Mouse (Mus musculus): Measurements from ENCODE around the gene Gm10337. TPM values are rescaled to one million over a fixed set of nuclear protein-coding genes. Genes with fewer than 3 reads are reported as not detected.
A peak's percentile ranks its signal among the peaks of the same experiment; 100 is the strongest.

Gm10337 gene
- 5.2 and 9.0 TPM in 2 replicates for polyA plus RNA-seq (2015; fragmentation: Nextera tagmentation; extraction: Ambion mirVana)

DNA sequence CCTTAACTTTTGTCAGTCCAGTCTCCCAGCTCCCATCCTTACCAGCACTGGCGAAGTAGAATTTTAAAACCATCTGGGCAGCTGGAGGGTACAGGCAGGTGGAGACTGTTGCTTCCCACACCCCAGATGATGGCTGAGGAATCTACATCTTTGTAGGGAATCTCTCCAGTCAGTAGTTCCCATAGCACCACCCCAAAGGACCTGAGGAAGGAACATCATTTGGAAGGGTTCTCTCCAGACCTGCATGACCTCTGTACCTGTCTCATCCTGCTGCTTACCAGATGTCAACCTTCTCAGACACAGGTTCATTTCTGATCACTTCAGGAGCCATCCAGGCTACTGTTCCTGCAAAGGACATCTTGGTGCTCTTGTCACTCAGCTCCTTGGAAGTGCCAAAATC, at the start of gene Gm10337:
TSS of gene Gm10337 (plus strand) at position 276 of the 400 bp plus-strand sequence.
- peaks cover 81% of the 10 kb centered on the region for H3K36me3 ChIP-seq
- H3K9me3 ChIP-seq = no peaks in the 10 kb centered on the region
- H3K27me3 ChIP-seq = no peaks in the 10 kb centered on the region
- H3K27ac ChIP-seq = no peak within 1 kb of the TSS
- no peak within 1 kb of the TSS for H3K4me3 ChIP-seq
- no peak for ATAC-seq (ENCODE audit: insufficient number of reproducible peaks, insufficient read depth, low FRiP score, low TSS enrichment, low read depth)
- WGBS = 88% methylated on average over 1 of the region's 1 CpGs
- H3K4me2 ChIP-seq = no peak within 1 kb of the TSS
- no peak within 1 kb of the TSS for H3K9ac ChIP-seq
- H3K4me1 ChIP-seq = no peaks in the 10 kb centered on the region

DNA sequence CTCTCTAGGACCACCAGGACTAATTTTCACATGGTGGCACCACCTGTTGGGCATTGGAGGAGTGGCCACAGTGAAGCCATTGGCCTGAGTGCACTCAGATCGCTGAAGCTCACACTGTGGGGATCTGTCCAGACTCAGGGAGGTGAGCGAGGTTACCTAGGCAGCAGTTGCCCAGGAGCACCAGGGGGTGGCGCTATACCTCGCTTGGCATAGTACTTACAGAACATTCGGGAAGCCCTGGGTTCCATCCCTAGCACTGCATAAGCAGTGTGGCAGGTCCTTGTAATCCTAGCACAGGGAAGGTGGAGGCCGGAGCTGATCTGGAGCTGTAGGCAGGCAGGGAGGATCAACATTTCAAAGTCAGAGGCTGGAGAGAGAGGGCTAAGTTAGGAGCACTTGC, 47.5 kb upstream of the Gm10337 start:
- Histone ChIP-seq H3K36me3 (no peaks in the 10 kb centered on the region), H3K4me3 (no peak overlapping the region), H3K4me1 (peaks cover 9% of the 10 kb centered on the region), H3K9ac (no peak overlapping the region), H3K27ac (no peak overlapping the region), H3K9me3 (no peaks in the 10 kb centered on the region), H3K4me2 (no peak overlapping the region), H3K27me3 (no peaks in the 10 kb centered on the region)
- ATAC-seq (ENCODE audit: insufficient number of reproducible peaks, insufficient read depth, low FRiP score, low TSS enrichment, low read depth) = no peak
- 30% methylated on average over 6 of the region's 6 CpGs for WGBS

DNA sequence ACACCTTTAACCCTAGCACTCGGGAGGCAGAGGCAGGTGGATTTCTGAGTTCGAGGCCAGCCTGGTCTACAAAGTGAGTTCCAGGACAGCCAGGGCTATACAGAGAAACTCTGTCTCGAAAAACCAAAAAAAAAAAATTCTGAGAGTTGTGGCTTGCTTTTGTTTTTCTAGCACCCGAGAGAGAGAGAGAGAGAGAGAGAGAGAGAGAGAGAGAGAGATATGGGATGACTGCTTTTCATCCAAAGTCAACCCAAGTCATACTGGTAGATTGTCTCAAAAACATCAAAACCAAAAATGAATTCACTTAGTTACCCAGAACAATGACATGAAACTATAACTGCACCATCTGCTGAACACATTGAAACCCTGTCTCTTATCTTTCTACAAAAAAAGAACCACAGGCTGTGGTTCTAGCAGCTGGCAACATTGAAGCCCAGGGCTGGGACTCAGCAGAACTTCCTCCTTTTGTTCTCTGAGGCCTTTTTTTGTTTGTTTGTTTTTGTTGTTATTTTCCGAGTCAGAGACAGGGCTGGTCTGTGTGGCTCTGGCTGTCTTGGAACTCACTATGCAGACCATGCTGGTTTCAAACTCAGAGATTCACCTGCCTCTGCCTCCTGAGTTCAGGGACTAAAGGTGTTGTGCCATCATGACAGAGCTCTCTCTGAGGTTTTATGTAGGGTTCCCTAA, 45.3 kb upstream of the Gm10337 start:
- ATAC-seq (ENCODE audit: insufficient number of reproducible peaks, insufficient read depth, low FRiP score, low TSS enrichment, low read depth) = no peak
- 75% methylated on average over 5 of the region's 5 CpGs for WGBS
- Histone ChIP-seq H3K9me3 (no peaks in the 10 kb centered on the region), H3K4me2 (peak overlapping the region; percentile 65), H3K36me3 (peaks cover 10% of the 10 kb centered on the region), H3K4me3 (peak overlapping the region; percentile 49), H3K4me1 (peaks cover 9% of the 10 kb centered on the region), H3K27me3 (no peaks in the 10 kb centered on the region), H3K27ac (no peak overlapping the region), H3K9ac (no peak overlapping the region)

DNA sequence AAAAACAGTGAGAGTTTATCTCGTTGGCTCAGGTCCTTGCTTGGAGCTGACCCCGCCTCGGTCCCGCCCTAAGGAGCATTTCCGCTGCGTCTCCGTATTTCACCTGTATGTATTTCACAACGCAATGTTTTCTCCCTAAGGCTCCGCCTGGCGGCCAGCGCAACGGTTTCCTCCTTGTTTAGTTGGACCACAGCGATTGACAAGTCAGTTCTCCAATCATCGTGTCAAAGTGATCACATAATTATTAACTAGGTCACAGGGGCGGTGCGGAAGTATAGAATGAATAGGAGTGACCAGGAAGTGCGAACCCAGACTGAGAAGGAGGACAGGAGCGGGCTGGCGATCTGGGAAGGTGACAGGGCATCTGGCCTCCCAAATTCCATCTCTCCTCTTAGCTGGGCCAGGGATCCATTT, 44.6 kb upstream of the Gm10337 start, which contains the start of gene Prr13:
TSS of gene Prr13 (plus strand) at position 125 of the 414 bp plus-strand sequence.
- Histone ChIP-seq H3K27ac (no peak within 1 kb of the TSS), H3K4me3 (peak within 1 kb of the TSS; percentile 49), H3K4me1 (peaks cover 9% of the 10 kb centered on the region), H3K27me3 (no peaks in the 10 kb centered on the region), H3K4me2 (peak within 1 kb of the TSS; percentile 65), H3K9ac (peak within 1 kb of the TSS; percentile 63), H3K9me3 (no peaks in the 10 kb centered on the region), H3K36me3 (peaks cover 15% of the 10 kb centered on the region)
- under 1% methylated on average over 19 of the region's 19 CpGs for WGBS
- ATAC-seq (ENCODE audit: insufficient number of reproducible peaks, insufficient read depth, low FRiP score, low TSS enrichment, low read depth) = peak; percentile 63; the same call in 1 of the 2 replicates

DNA sequence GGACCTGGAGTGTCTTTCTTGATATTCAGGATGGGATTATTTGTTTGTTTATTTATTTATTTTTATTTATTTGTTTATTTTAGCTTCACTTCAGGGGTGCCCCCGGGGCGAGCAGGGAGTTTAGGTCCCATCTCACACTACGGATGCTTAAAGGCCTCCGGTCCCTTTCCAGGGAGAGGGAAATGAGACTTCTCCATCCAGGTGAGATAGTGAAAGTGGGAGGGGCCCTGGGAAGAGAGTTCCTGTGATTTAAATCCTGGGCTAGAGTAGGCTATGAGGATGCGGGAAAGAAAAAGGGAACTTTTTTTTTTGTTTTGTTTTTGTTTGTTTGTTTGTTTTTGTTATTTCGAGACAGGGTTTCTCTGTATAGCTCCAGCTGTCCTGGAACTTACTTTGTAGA, 44.1 kb upstream of the Gm10337 start:
- peak overlapping the region; percentile 63 for H3K9ac ChIP-seq

DNA sequence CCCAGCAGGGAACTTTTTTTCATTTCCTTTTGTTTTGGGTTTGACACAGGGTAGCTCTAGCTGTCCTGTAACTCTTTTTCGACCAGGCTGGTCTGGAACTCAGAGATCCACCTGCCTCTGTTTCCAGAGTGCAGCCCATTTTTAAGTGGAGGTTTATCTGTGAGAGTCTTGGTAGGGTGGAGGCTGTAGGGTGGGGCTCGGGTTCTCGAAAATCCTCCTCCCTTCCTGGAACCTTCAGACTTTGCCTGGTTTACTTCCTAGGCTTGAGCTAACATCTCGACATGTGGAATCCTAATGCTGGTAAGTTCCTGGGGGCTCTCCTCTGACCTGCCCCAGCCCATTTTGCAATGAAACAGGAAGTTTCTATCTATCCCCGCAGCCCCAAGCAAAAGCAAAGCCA, 43.7 kb upstream of the Gm10337 start:
- WGBS = 58% methylated on average over 5 of the region's 5 CpGs
- no peak for ATAC-seq (ENCODE audit: insufficient number of reproducible peaks, insufficient read depth, low FRiP score, low TSS enrichment, low read depth)
- peak overlapping the region; percentile 49; the same call in 1 of the 2 replicates for H3K4me3 ChIP-seq
- H3K27ac ChIP-seq = no peak overlapping the region
- no peaks in the 10 kb centered on the region for H3K27me3 ChIP-seq
- H3K36me3 ChIP-seq = peaks cover 15% of the 10 kb centered on the region
- peaks cover 9% of the 10 kb centered on the region for H3K4me1 ChIP-seq
- H3K9ac ChIP-seq = peak overlapping the region; percentile 63
- H3K9me3 ChIP-seq = no peaks in the 10 kb centered on the region
- peak overlapping the region; percentile 65 for H3K4me2 ChIP-seq

More for the DNA sequence above, 44.1 kb upstream of the Gm10337 start:
- Histone ChIP-seq H3K27me3 (no peaks in the 10 kb centered on the region), H3K4me3 (peak overlapping the region; percentile 49), H3K4me2 (peak overlapping the region; percentile 65), H3K36me3 (peaks cover 15% of the 10 kb centered on the region), H3K9me3 (no peaks in the 10 kb centered on the region), H3K4me1 (peaks cover 9% of the 10 kb centered on the region), H3K27ac (no peak overlapping the region)
- 28% methylated on average over 6 of the region's 6 CpGs for WGBS
- no peak for ATAC-seq (ENCODE audit: insufficient number of reproducible peaks, insufficient read depth, low FRiP score, low TSS enrichment, low read depth)

DNA sequence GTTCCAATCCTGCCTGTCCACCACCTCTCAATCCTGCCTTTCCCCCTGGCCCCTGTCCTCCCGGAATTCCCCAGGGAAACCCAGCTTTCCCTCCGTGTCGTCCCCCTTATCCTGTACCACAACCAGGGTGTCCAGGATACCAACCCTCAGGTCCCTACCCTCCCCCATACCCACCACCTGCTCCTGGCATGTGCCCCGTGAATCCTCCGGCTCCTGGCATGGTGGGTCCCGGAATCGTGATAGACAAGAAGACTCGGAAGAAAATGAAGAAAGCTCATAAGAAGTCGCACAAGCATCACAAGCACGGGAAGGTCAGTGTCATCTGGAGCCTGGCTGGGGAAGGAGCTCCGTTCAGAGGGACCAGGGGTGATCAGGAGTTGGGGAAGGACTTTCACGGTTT, 43.1 kb upstream of the Gm10337 start:
- no peak for ATAC-seq (ENCODE audit: insufficient number of reproducible peaks, insufficient read depth, low FRiP score, low TSS enrichment, low read depth)

DNA sequence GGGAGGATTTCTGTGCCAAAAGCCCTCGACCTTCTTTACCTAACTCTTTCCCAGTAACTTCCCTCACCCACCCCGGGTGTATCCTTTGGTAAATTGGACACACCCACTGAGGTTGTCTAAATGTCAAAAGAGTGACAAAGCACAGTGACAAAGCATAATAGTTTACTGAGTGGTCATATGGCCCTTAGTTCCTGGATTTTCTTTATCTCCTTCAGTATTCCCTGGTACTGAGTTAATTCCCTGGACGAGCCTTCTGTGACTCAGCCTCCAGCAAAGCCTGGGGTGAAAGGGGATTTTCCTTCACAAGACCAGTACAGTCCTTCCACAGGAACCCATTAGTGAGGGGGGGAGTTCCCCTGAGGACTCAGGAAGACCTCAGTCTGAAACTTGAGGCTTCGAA, 42.6 kb upstream of the Gm10337 start:
- Histone ChIP-seq H3K27me3 (no peaks in the 10 kb centered on the region), H3K9me3 (no peaks in the 10 kb centered on the region), H3K36me3 (peaks cover 15% of the 10 kb centered on the region), H3K4me2 (no peak overlapping the region), H3K4me1 (peaks cover 9% of the 10 kb centered on the region), H3K27ac (no peak overlapping the region), H3K4me3 (no peak overlapping the region), H3K9ac (peak overlapping the region; percentile 44; the same call in 1 of the 2 replicates)
- 68% methylated on average over 4 of the region's 4 CpGs for WGBS
- no peak for ATAC-seq (ENCODE audit: insufficient number of reproducible peaks, insufficient read depth, low FRiP score, low TSS enrichment, low read depth)

More for the DNA sequence above, 43.1 kb upstream of the Gm10337 start:
- WGBS = 78% methylated on average over 12 of the region's 12 CpGs
- Histone ChIP-seq H3K9me3 (no peaks in the 10 kb centered on the region), H3K27me3 (no peaks in the 10 kb centered on the region), H3K27ac (no peak overlapping the region), H3K4me3 (no peak overlapping the region), H3K36me3 (peaks cover 15% of the 10 kb centered on the region), H3K9ac (peak overlapping the region; percentile 44; the same call in 1 of the 2 replicates), H3K4me1 (peaks cover 9% of the 10 kb centered on the region), H3K4me2 (peak overlapping the region; percentile 65; the same call in 1 of the 2 replicates)

DNA sequence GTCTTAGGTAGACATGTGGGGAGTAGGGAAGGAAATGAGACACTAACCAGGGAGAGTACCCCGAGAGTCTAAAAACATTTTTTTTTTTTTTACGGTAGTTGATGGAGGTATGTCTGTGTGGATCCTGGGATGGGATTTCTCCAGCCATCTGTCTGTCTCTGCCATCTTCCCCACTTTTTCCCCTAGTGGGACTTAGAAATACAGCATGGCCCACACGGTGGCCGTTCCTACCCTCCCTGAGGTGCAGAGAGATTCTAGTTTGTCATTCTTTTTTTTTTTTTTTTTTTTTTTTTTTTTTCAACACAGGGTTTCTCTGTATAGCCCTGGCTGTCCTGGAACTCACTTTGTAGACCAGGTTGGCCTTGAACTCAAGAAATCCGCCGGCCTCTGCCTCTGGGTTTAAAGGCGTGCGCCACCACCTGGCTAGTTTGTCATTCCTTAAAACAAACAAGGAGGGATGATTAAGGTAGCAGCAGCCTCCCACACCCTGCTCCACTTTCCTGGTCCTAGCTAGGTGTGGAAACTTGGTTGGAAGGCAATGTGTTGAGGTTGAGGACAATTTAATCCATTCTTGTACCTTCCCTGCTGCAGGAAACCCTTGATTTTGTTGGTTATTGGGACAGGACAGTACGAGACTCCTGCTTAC, 42.0 kb upstream of the Gm10337 start:
- H3K4me3 ChIP-seq = no peak overlapping the region
- peaks cover 15% of the 10 kb centered on the region for H3K36me3 ChIP-seq
- peaks cover 9% of the 10 kb centered on the region for H3K4me1 ChIP-seq
- no peak for ATAC-seq (ENCODE audit: insufficient number of reproducible peaks, insufficient read depth, low FRiP score, low TSS enrichment, low read depth)
- H3K9ac ChIP-seq = no peak overlapping the region
- H3K4me2 ChIP-seq = no peak overlapping the region
- no peaks in the 10 kb centered on the region for H3K27me3 ChIP-seq
- WGBS = 88% methylated on average over 9 of the region's 9 CpGs
- no peaks in the 10 kb centered on the region for H3K9me3 ChIP-seq
- no peak overlapping the region for H3K27ac ChIP-seq

DNA sequence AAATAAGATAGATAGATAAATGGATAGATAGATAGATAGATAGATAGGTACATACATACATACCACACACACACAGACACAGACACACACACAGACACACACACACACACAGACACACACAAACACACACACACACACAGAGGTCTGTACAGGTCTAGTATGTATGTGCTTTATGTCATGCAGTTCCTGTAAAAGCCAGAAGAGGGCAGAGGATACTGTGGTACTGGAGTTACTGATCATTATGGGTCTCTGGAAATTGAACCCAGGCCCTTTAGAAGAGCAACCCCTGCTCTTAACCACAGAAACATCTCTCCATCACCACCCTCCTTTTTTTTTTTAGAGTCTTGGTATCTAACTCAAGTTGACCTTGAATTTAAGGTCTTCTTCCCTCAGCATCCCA, 39.9 kb upstream of the Gm10337 start:
- no peaks in the 10 kb centered on the region for H3K27me3 ChIP-seq
- H3K4me1 ChIP-seq = peaks cover 9% of the 10 kb centered on the region
- no peaks in the 10 kb centered on the region for H3K9me3 ChIP-seq
- no peak for ATAC-seq (ENCODE audit: insufficient number of reproducible peaks, insufficient read depth, low FRiP score, low TSS enrichment, low read depth)
- no peak overlapping the region for H3K4me2 ChIP-seq
- H3K4me3 ChIP-seq = no peak overlapping the region
- H3K9ac ChIP-seq = no peak overlapping the region
- H3K36me3 ChIP-seq = peaks cover 15% of the 10 kb centered on the region
- no peak overlapping the region for H3K27ac ChIP-seq

DNA sequence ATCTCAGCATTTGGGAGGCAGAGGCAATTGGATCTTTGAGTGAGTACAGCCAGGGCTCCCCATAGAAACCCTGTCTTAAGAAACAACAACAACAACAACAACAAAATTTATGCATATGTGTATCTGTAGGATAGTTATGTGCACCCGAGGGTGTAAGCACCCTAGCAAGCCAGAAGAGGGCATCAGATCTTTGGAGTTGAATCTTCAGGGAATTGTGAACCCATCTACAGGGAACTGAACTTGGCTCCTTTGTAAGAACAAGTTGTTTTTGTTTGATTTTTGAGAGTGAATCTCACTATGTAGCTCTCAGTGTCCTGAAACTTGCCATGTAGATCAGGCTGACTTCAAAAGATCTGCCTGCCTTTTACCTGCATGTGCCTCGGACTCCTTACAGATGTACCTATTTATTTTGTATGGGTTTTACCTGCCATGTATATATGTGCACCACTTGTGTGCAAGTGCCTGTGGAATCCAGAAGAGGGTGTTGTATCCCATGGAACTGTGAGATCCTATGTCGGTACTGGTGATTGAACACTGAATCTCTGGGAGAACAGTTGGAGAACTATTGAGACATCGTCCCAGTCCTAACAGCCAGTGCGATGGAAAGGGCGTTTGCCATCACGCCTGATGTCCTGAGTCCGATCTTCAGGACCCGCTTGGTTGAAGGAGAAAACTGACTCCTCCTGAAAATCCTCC, 34.7 kb upstream of the Gm10337 start:
- WGBS = 96% methylated on average over 9 of the region's 9 CpGs
- Histone ChIP-seq H3K4me1 (peaks cover 12% of the 10 kb centered on the region), H3K36me3 (peaks cover 5% of the 10 kb centered on the region; the same call in 1 of the 2 replicates), H3K9ac (no peak overlapping the region), H3K27me3 (no peaks in the 10 kb centered on the region), H3K4me2 (no peak overlapping the region), H3K9me3 (no peaks in the 10 kb centered on the region), H3K27ac (no peak overlapping the region), H3K4me3 (no peak overlapping the region)
- no peak for ATAC-seq (ENCODE audit: insufficient number of reproducible peaks, insufficient read depth, low FRiP score, low TSS enrichment, low read depth)
